Mouse (Mus musculus): ENCODE results near the gene Eras. TPM values are rescaled to one million over a fixed set of nuclear protein-coding genes. Genes with fewer than 3 reads are reported as not detected.

Eras gene
- polyA plus RNA-seq (2014; fragmentation: Illumina TruSeq; extraction: RNeasy Lipid Tissue Mini Kit (QIAGEN cat#74804); ENCODE audit: low read depth, low replicate concordance) = not detected

DNA sequence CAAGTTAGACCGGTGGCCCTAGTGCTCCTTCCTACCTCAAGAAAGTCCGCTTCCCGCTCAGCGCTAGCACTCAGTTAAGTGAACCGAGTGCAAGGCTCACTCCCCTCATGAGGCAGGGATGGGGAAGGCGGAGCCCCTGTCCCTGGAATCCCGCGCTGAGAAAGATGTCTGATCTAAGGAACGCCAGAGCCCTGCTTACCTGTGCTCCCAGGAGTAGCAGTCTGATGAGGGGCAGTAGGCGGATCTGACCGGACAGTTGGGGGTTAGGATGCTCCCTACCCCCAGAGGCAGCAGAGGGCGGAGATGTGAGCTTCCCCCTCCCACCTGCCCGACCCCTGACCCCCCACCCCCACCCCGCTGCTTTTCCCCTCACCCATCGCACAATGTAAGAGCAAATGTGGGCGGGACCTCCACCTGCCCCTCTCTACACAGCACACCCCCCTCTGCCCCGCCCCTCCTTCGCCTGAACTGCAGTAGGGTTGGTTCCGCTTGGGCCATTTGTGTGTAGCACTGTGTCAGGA is at the start of gene Eras:
Eras (minus strand) TSS at position 338 of the 521 bp plus-strand sequence.

DNA sequence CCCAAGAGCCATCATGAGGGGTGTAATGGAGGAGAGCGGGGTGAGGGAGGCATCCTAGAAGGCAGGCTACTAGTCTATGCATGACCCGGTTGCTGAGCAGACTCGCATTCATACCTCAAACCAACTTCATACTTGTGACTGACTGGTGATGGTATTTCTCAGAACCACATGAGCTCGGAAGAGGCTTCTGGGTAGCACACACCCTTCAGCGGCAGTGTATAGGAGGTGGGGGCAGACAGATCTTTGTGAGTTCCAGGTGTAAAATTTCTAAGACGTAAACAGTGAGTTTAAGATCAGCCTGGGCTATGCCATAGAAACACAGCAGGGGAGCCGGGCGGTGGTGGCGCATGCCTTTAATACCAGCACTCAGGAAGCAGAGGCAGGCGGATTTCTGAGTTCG is 49.5 kb upstream of the Eras start, which contains the start of gene Gata1:
Gata1 (minus strand) TSS at position 180 of the 400 bp plus-strand sequence.

DNA sequence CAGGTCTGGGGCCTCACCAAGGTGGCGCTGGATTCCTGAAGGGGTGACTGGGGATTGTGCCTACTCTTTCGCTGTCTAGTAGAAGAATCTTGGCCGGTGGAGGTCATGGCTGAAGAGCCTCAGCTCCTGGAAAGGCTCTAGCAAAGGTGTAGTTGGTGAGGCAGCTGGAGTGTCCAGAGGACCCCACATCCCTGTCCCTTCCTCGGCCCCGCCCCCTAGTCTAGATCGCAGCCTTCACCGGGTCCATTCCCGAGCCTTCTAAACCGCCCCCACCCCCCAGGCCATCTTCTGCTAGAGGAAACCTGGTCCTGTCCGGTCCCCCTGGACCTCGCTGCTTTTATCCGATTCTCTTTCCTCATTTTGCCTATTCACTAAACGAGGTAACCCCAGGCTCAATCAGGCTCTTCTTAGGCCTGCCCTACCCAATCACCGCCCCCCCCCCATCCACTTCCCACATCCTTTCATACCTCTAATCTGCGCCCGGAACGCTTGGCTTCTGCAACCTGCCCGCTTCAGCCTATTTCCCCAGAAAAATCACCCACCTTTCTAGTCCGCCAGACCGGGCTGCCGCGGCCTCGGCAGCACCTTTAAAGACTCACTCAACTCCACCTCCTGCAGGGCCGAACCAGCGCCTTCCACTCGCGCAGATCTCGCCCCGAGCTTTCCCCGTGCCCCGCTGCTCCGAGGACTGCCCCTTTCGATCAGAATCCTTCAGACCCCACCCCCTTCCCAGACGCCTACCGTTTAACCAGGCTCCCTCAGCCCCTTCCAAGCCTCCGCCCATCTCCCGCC is 18.9 kb upstream of the Eras start, which contains the start of gene Hdac6:
Hdac6 (minus strand) TSS at position 782 of the 792 bp plus-strand sequence.

DNA sequence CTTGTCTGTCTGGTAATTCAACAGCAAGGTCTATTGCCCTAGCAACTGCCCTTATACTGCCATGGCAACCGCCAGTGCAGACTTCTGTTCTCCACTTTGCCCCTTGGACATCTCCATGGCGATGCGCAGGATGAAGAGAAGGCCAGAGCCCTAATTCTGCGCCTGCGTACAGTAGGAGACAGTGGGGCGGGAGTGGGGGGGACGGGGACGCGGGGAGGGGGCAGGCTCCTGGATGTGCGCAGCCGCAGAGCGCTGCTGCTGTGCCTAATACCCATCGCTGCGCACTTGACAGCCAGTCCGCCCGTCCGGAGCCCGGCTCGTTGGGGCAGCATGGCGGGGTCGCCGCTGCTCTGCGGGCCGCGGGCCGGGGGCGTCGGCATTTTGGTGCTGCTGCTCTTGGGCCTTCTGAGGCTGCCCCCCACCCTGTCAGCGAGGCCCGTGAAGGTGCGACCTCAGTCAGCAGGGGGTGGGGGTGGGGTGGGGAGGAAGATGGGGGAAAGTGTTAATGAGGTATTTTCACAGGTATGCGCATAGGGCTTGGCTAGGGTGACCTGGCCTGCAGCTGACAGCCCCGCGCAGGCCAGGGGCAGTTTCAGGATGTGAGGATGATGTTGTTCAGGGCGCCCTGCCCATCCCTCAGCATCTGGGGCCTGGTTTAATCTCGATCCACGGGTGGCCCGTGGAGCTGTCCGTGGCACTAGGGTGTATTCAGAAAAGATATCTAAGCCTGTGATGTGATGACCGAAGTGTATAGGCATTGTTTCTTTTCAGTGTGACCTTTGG is 8.6 kb downstream of the Eras start, which contains the start of gene Pcsk1n:
Pcsk1n (plus strand) TSS at position 222 of the 783 bp plus-strand sequence.

DNA sequence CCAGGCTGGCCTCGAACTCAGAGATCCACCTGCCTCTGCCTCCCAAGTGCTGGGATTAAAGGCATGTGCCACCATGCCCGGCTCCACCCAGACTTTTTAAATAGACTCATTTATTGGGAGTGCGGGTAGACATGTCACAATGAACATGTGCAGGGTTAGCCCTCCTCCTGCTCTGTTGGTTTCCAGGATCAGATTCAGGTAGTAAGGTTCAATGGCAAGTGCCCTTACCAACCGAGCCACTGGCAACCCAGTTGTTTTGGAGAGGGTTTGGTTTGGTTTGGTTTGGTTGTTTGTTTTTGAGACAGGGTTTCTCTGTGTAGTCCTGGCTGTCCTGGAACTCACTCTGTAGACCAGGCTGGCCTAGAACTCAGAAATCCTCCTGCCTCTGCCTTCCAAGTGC is 19.2 kb downstream of the Eras start, which contains the start of gene Gm10490:
Gm10490 (plus strand) TSS at position 301 of the 400 bp plus-strand sequence.

DNA sequence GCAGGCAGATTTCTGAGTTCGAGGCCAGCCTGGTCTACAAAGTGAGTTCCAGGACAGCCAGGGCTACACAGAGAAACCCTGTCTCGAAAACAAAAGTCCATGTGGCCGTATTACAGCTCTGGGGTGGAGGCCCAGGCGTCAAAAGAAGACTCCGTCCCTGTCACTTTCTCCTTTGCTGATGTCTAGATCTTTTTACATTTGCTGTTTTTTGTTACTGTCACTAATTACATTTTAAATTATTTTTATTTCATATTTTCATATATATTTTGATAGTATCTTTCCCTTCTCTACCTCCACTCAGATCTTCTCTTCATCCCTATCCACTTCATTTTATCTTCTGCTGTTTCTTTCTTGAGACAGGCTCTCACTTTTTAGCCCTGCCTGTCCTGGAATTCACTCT is 20.7 kb downstream of the Eras start, which contains the start of gene Gm10491:
Gm10491 (minus strand) TSS at position 101 of the 400 bp plus-strand sequence.

DNA sequence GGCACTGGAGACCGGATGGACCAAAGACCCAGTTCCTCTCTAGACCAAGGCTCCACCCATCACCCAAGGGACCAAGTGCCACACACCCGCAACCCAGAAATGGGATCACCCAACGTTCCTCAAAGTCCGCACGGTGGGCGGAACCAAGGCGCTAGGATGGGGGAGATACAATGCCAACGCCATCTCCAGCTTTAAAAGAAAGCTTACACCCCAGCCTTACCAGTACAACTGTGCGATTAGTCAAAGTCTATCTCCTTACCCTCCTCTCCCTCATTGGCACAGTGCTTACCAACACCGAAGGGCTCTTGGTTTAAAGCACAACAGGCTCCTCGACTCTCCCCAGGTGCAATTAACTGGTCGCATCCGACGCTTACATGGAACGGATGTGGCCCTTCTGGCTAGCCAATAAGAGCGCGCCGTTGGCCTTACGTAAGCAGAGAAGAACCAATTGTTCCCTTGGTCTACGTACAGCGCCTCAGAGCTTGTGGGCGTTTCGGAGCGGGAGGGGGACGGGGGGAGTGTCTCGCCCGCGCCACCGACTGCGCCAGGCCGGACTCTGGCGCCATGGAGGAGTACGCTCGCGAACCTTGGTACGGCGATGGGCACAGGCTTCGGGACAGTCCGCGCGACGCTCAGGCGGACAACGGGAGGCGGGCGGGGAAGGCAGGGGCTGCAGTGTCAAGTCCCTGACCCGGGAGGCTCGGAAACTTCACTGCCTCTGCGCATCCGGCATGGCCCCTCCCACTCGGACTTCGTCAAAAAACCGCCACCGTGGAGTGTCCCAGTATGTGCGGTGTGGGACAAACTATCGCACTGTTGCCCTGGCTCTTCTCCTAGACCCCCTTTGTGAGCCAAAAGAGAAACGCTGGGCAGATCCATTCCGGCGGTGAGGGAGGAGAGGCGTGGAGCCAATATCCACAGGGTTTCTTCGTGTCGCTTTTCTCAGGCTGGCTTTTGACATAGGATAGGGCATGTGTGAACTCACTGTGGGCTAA is 29.2 kb downstream of the Eras start, which contains the start of the genes Pqbp1 and Timm17b:
Pqbp1 (minus strand) TSS at position 390 of the 995 bp plus-strand sequence.
Timm17b (plus strand) TSS at position 478 of the 995 bp plus-strand sequence.

DNA sequence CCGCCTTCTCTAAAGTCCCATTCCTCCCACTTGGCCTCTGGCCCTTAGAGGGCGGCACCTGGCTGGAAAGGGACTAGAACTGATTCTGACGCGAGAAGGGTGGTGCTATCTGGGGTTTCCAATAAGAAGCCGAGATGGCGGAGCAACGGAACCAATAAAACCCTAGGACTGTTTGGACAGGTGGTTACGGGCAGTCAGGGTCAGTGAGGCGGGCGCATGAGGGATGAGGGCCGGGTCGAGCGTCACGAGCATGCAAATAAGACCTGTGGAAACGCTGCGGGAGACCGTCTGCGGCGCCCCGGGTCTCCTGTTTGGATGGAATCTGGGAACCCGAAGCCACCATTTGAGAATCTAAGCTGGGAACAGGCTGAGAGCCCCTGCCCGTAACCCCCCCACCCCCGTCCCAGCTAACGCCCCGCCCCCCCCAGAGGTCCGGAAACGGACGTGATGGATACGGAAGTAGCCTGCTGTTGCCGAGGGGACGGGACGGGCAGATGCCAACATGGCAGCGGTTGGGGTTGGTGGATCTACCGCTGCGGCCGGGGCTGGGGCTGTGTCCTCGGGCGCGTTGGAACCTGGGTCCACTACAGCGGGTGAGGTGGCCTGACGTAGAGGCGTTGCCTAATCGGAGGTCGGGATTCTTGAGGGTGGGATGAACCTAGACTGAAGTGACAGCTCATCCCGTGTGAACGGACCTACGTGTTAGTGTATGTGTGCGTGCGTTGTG is 44.4 kb downstream of the Eras start, which contains the start of gene Slc35a2:
Slc35a2 (plus strand) TSS at position 188 of the 727 bp plus-strand sequence.

DNA sequence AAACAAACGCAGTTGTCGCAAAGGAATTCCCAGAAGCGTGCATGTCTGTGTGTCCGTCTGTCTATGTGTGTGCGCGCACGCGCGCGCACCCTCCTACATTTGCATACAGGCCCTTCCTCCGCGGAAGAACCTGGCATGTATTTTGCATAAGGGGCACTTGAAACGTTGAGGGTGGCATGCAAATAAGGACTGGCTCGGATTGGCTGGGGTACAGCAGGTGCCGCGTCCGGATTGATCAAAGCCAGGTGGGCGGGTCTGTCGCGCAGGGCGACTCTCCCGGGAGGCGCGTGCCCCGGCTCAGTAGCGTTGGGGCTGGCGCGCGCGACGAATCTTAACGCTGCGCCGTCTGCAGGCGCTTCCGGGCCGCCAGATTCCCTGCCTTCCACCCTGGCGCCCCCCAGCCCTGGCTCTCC is 50.4 kb downstream of the Eras start, which contains the start of gene Pim2:
Pim2 (plus strand) TSS at position 256 of the 413 bp plus-strand sequence.

Other genes with a start within 250 kb of the Eras start
- gene Magix, start 247.4 kb downstream of the Eras start, polyA plus RNA-seq (2014; fragmentation: Illumina TruSeq; extraction: RNeasy Lipid Tissue Mini Kit (QIAGEN cat#74804); ENCODE audit: low read depth, low replicate concordance) = 4.8 TPM
- gene Gpkow, start 231.5 kb downstream of the Eras start, polyA plus RNA-seq (2014; fragmentation: Illumina TruSeq; extraction: RNeasy Lipid Tissue Mini Kit (QIAGEN cat#74804); ENCODE audit: low read depth, low replicate concordance) = 18.2 TPM
- 12.3 TPM for gene Wdr45, start 214.3 kb downstream of the Eras start, polyA plus RNA-seq (2014; fragmentation: Illumina TruSeq; extraction: RNeasy Lipid Tissue Mini Kit (QIAGEN cat#74804); ENCODE audit: low read depth, low replicate concordance)
- not detected for gene Gm45208, start 206.4 kb downstream of the Eras start, polyA plus RNA-seq (2014; fragmentation: Illumina TruSeq; extraction: RNeasy Lipid Tissue Mini Kit (QIAGEN cat#74804); ENCODE audit: low read depth, low replicate concordance)
- gene Praf2, start 200.2 kb downstream of the Eras start, polyA plus RNA-seq (2014; fragmentation: Illumina TruSeq; extraction: RNeasy Lipid Tissue Mini Kit (QIAGEN cat#74804); ENCODE audit: low read depth, low replicate concordance) = 2.0 TPM
- gene Ccdc120, start 177.7 kb downstream of the Eras start, polyA plus RNA-seq (2014; fragmentation: Illumina TruSeq; extraction: RNeasy Lipid Tissue Mini Kit (QIAGEN cat#74804); ENCODE audit: low read depth, low replicate concordance) = 0.26 TPM
- gene Tfe3, start 166.0 kb downstream of the Eras start, polyA plus RNA-seq (2014; fragmentation: Illumina TruSeq; extraction: RNeasy Lipid Tissue Mini Kit (QIAGEN cat#74804); ENCODE audit: low read depth, low replicate concordance) = 4.8 TPM
- gene Gripap1, start 138.8 kb downstream of the Eras start, polyA plus RNA-seq (2014; fragmentation: Illumina TruSeq; extraction: RNeasy Lipid Tissue Mini Kit (QIAGEN cat#74804); ENCODE audit: low read depth, low replicate concordance) = 16.7 TPM
- gene Kcnd1, start 106.3 kb downstream of the Eras start, polyA plus RNA-seq (2014; fragmentation: Illumina TruSeq; extraction: RNeasy Lipid Tissue Mini Kit (QIAGEN cat#74804); ENCODE audit: low read depth, low replicate concordance) = not detected
- 24.3 TPM for gene Otud5, start 87.2 kb downstream of the Eras start, polyA plus RNA-seq (2014; fragmentation: Illumina TruSeq; extraction: RNeasy Lipid Tissue Mini Kit (QIAGEN cat#74804); ENCODE audit: low read depth, low replicate concordance)
- 2.3 TPM for gene Pim2, start 50.3 kb downstream of the Eras start, polyA plus RNA-seq (2014; fragmentation: Illumina TruSeq; extraction: RNeasy Lipid Tissue Mini Kit (QIAGEN cat#74804); ENCODE audit: low read depth, low replicate concordance)
- gene Slc35a2, start 44.6 kb downstream of the Eras start, polyA plus RNA-seq (2014; fragmentation: Illumina TruSeq; extraction: RNeasy Lipid Tissue Mini Kit (QIAGEN cat#74804); ENCODE audit: low read depth, low replicate concordance) = 3.7 TPM
- 13.4 TPM for gene Pqbp1, start 29.3 kb downstream of the Eras start, polyA plus RNA-seq (2014; fragmentation: Illumina TruSeq; extraction: RNeasy Lipid Tissue Mini Kit (QIAGEN cat#74804); ENCODE audit: low read depth, low replicate concordance)
- gene Timm17b, start 29.2 kb downstream of the Eras start, polyA plus RNA-seq (2014; fragmentation: Illumina TruSeq; extraction: RNeasy Lipid Tissue Mini Kit (QIAGEN cat#74804); ENCODE audit: low read depth, low replicate concordance) = 4.2 TPM
- not detected for gene Gm10491, start 20.8 kb downstream of the Eras start, polyA plus RNA-seq (2014; fragmentation: Illumina TruSeq; extraction: RNeasy Lipid Tissue Mini Kit (QIAGEN cat#74804); ENCODE audit: low read depth, low replicate concordance)
- gene Gm10490, start 19.1 kb downstream of the Eras start, polyA plus RNA-seq (2014; fragmentation: Illumina TruSeq; extraction: RNeasy Lipid Tissue Mini Kit (QIAGEN cat#74804); ENCODE audit: low read depth, low replicate concordance) = not detected
- gene Pcsk1n, start 8.8 kb downstream of the Eras start, polyA plus RNA-seq (2014; fragmentation: Illumina TruSeq; extraction: RNeasy Lipid Tissue Mini Kit (QIAGEN cat#74804); ENCODE audit: low read depth, low replicate concordance) = not detected
- 2.6 TPM for gene Hdac6, start 19.3 kb upstream of the Eras start, polyA plus RNA-seq (2014; fragmentation: Illumina TruSeq; extraction: RNeasy Lipid Tissue Mini Kit (QIAGEN cat#74804); ENCODE audit: low read depth, low replicate concordance)
- gene Gata1, start 49.5 kb upstream of the Eras start, polyA plus RNA-seq (2014; fragmentation: Illumina TruSeq; extraction: RNeasy Lipid Tissue Mini Kit (QIAGEN cat#74804); ENCODE audit: low read depth, low replicate concordance) = not detected
- gene Glod5, start 89.9 kb upstream of the Eras start, polyA plus RNA-seq (2014; fragmentation: Illumina TruSeq; extraction: RNeasy Lipid Tissue Mini Kit (QIAGEN cat#74804); ENCODE audit: low read depth, low replicate concordance) = 0.93 TPM
- 3.0 TPM for gene Suv39h1, start 146.2 kb upstream of the Eras start, polyA plus RNA-seq (2014; fragmentation: Illumina TruSeq; extraction: RNeasy Lipid Tissue Mini Kit (QIAGEN cat#74804); ENCODE audit: low read depth, low replicate concordance)
- gene Was, start 161.9 kb upstream of the Eras start, polyA plus RNA-seq (2014; fragmentation: Illumina TruSeq; extraction: RNeasy Lipid Tissue Mini Kit (QIAGEN cat#74804); ENCODE audit: low read depth, low replicate concordance) = 0.48 TPM
- 17.7 TPM for gene Wdr13, start 204.3 kb upstream of the Eras start, polyA plus RNA-seq (2014; fragmentation: Illumina TruSeq; extraction: RNeasy Lipid Tissue Mini Kit (QIAGEN cat#74804); ENCODE audit: low read depth, low replicate concordance)
- gene Rbm3, start 217.3 kb upstream of the Eras start, polyA plus RNA-seq (2014; fragmentation: Illumina TruSeq; extraction: RNeasy Lipid Tissue Mini Kit (QIAGEN cat#74804); ENCODE audit: low read depth, low replicate concordance) = 91.4 TPM
- gene Tbc1d25, start 247.6 kb upstream of the Eras start, polyA plus RNA-seq (2014; fragmentation: Illumina TruSeq; extraction: RNeasy Lipid Tissue Mini Kit (QIAGEN cat#74804); ENCODE audit: low read depth, low replicate concordance) = not detected

All from liver, adult 10 weeks (tissue).